Mouse (Mus musculus) heart, postnatal 0 days (tissue): ENCODE measurements at regions not wholly inside any gene's neighbourhood (a gene's known extent, or its start where the extent isn't known, plus 50 kb on each side); places are given as distances from the start of the nearest gene placed in this dataset.

ENCODE experiments used
- ATAC-seq: fragments of 200-750 bp; cut with Nextera tagmentation; 2 replicates; pipeline ENCODE4 v1.8.0; 2017; ENCODE audit warnings: low read depth, moderate number of reproducible peaks, moderate library complexity; ENCODE audit not compliant: insufficient read depth
- DNase-seq: peaks from one replicate; pipeline ENCODE4 v3.0.0-alpha.2; 2016; ENCODE audit warnings: low spot score
- H3K27ac ChIP-seq: fragments of 300-500 bp; sonication (generic); 2 replicates; pipeline ENCODE4 v1.5.1; 2014; ENCODE audit warnings: low read depth, mild to moderate bottlenecking
- H3K27me3 ChIP-seq: fragments of 300-500 bp; sonication (generic); 2 replicates; pipeline ENCODE4 v1.6.1; 2014; ENCODE audit warnings: low read length, mixed read lengths; ENCODE audit not compliant: control insufficient read depth, insufficient read depth
- H3K36me3 ChIP-seq: fragments of 300-500 bp; sonication (generic); replicated peaks from 2 replicates; pipeline ENCODE4 v1.6.1; 2014; ENCODE audit warnings: low read length, mixed read lengths; ENCODE audit not compliant: control insufficient read depth, insufficient read depth
- H3K4me1 ChIP-seq: fragments of 300-500 bp; sonication (generic); 2 replicates; pipeline ENCODE4 v1.6.1; 2014; ENCODE audit warnings: antibody characterized with exemption; ENCODE audit not compliant: control insufficient read depth, insufficient read depth
- H3K4me2 ChIP-seq: fragments of 300-500 bp; sonication (generic); 2 replicates; pipeline ENCODE4 v1.6.1; 2014; ENCODE audit warnings: low read depth, mild to moderate bottlenecking, low read length, moderate library complexity
- H3K4me3 ChIP-seq: fragments of 300-500 bp; sonication (generic); 2 replicates; pipeline ENCODE4 v1.5.1; 2014; ENCODE audit warnings: low read depth, low read length
- H3K9ac ChIP-seq: fragments of 300-500 bp; sonication (generic); replicated peaks from 2 replicates; pipeline ENCODE4 v1.6.1; 2014; ENCODE audit warnings: low read depth, low read length, mixed read lengths
- H3K9me3 ChIP-seq: fragments of 300-500 bp; sonication (generic); replicated peaks from 2 replicates; pipeline ENCODE4 v1.6.1; 2016; ENCODE audit warnings: low read length; ENCODE audit not compliant: control insufficient read depth
- CTCF ChIP-seq: IDR thresholded peaks from 2 replicates; pipeline ENCODE4 v1.5.1; 2016; ENCODE audit warnings: antibody characterized with exemption, control low read depth, low read depth
- EP300 ChIP-seq: IDR thresholded peaks from 2 replicates; pipeline ENCODE4 v1.6.1; 2016; ENCODE audit warnings: antibody characterized with exemption, low read depth
- WGBS: fragments of 180-500 bp; shearing (Covaris S2); extraction: QIAGEN DNeasy Blood & Tissue Kit; methylation state at CpG from one replicate; pipeline ENCODE4 v1.1.7; 2014; 5-methylcytosine and 5-hydroxymethylcytosine counted together

DNA sequence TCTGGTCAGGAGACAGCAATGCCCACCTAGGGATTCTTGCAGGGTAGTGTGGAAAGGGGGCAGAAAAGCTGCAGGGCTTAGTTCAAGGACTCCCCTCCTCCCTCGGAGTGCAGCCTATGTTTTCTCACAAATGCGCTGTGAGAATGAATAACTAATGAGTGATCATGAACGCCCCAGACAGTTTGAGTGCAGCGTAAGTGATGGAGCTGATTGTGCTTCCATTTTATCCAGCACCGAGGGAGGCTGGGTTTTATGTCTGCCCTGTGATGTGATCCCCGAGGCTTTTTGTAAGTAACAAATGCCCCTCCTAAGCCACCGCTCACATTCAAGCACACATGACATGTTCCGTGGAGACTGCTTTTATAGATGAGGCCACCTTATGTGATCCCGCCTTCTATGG, 85.9 kb downstream of the Kbtbd8 start:
- DNase-seq (no peak), ATAC-seq (no peak)
- no peak overlapping the region for H3K9ac ChIP-seq
- H3K4me2 ChIP-seq, result no peak overlapping the region
- no peaks in the 10 kb centered on the region for H3K9me3 ChIP-seq
- no peak overlapping the region for H3K27ac ChIP-seq
- TF ChIP-seq EP300 (no peak), CTCF (no peak)
- no peaks in the 10 kb centered on the region for H3K4me1 ChIP-seq
- no peaks in the 10 kb centered on the region for H3K36me3 ChIP-seq
- 77% methylated on average over 9 of the region's 9 CpGs for WGBS
- no peak overlapping the region for H3K4me3 ChIP-seq
- no peaks in the 10 kb centered on the region for H3K27me3 ChIP-seq

DNA sequence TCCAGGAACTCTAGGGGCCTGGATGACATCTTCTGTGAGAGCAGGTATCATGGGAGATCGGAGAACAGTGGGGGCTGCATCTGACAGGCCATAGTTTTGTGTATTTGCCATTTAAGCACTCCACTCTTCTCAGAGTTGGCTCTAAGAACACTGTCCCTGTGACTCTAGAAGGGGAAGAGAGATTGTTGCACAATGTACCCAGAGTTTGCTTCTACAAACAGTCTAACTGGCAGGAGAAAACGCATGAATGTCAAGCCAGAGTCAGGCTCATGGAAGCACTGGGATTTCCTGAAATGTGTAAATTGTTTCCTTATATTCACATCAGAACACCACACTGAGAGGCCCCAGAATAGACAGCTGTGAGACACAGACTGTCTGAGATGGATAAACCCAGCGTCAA, 87.2 kb downstream of the Kbtbd8 start:
- no peak overlapping the region for H3K4me3 ChIP-seq
- TF ChIP-seq EP300, result no peak
- no peak for TF ChIP-seq CTCF
- no peak for DNase-seq
- 50% methylated on average over 3 of the region's 3 CpGs for WGBS
- H3K27ac ChIP-seq, result no peak overlapping the region
- H3K9ac ChIP-seq, result no peak overlapping the region
- no peaks in the 10 kb centered on the region for H3K9me3 ChIP-seq
- no peak for ATAC-seq
- H3K4me2 ChIP-seq, result no peak overlapping the region
- no peaks in the 10 kb centered on the region for H3K4me1 ChIP-seq
- H3K27me3 ChIP-seq, result no peaks in the 10 kb centered on the region
- no peaks in the 10 kb centered on the region for H3K36me3 ChIP-seq

DNA sequence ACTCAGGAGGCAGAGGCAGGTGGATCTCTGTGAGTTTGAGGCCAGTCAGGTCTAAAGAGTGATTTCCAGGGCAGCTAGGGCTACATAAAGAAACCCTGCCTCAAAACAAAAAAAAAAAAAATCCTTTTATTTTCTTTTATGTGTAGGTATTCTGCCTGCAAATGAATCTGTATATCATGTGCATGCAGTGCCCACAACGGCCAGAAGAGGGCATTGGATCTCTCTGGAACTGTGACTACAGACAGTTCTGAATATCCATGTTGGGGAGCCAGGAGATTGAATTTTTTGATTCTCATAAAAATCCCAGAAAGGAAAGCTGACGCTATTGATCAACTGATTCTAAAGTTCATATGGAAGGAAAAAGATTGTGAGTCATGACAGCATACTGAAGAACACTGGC, 90.0 kb downstream of the Kbtbd8 start:
- Histone ChIP-seq H3K4me3 (no peak overlapping the region), H3K9me3 (no peaks in the 10 kb centered on the region), H3K27ac (no peak overlapping the region), H3K36me3 (no peaks in the 10 kb centered on the region), H3K4me1 (no peaks in the 10 kb centered on the region), H3K4me2 (no peak overlapping the region), H3K27me3 (no peaks in the 10 kb centered on the region), H3K9ac (no peak overlapping the region)
- no peak for ATAC-seq
- no peak for DNase-seq
- 34% methylated on average over 2 of the region's 2 CpGs for WGBS
- TF ChIP-seq EP300 (no peak), CTCF (peak; percentile 45)

DNA sequence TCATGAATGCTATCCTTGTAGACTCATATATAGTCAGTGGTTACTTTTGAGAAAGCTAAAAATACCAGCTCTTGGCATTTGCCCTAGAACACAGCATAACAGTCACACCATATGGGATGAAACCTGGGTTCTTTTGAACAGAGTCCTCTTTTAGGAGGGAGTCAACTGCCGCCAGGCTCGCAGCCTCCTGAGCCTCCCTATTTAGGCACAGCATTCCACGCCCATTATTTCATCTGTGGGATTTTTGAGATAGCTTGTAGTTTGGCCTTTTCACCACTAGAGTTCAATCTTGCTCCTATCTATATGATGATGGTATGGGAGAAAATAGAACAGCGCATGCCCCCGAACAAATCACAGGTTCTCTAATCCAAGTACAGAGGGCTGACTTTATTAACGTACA, 100.4 kb downstream of the Kbtbd8 start:
- TF ChIP-seq EP300 (no peak), CTCF (peak; percentile 44)
- Histone ChIP-seq H3K4me1 (no peaks in the 10 kb centered on the region), H3K27ac (no peak overlapping the region), H3K4me2 (no peak overlapping the region), H3K9ac (no peak overlapping the region), H3K4me3 (no peak overlapping the region), H3K9me3 (no peaks in the 10 kb centered on the region), H3K27me3 (no peaks in the 10 kb centered on the region), H3K36me3 (no peaks in the 10 kb centered on the region)
- DNase-seq (no peak), ATAC-seq (no peak)
- WGBS, result 26% methylated on average over 6 of the region's 6 CpGs

DNA sequence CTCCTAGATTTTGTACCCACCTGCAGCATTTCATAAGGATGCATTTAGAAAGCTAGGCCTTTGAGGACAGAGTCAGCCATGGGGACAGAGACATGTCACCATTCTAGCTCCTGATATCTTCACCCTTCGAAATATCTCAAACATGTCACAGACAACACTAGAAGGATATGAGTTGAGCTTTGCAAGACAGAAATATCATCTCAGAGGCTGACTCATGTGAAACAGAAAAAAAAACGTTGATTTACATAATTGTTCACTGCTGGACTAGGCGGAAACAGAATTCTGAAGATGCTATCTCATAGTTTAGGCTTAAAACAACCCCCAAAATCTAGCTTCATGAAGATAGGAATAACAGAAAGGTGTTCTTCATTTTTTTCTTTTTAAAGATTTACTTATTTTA, 101.8 kb downstream of the Kbtbd8 start:
- H3K27me3 ChIP-seq, result no peaks in the 10 kb centered on the region
- no peak overlapping the region for H3K4me3 ChIP-seq
- H3K27ac ChIP-seq, result no peak overlapping the region
- no peaks in the 10 kb centered on the region for H3K4me1 ChIP-seq
- no peak overlapping the region for H3K9ac ChIP-seq
- no peak overlapping the region for H3K4me2 ChIP-seq
- no peaks in the 10 kb centered on the region for H3K36me3 ChIP-seq
- 54% methylated on average over 3 of the region's 3 CpGs for WGBS
- no peaks in the 10 kb centered on the region for H3K9me3 ChIP-seq
- DNase-seq, result no peak
- no peak for TF ChIP-seq EP300
- no peak for TF ChIP-seq CTCF
- no peak for ATAC-seq

DNA sequence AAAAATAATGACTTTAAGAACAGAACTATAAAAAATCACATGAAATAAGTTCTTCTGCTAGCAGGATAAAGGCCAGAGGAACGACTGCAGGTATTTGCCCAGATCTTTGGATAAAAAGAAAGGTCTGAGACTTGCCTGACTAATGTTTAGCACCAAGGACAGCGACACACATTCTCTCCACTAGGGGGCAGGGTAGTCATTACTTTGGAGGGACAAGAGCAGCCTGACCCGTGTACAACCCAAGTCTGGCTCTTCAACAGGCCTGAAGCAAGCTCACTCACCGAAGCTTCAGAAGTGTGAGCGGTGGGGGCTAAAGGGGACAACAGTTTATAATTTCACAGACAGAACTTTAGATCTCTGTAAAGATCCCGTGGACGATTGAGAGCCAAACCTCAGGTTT, 98.4 kb upstream of the Gm10234 start:
- Histone ChIP-seq H3K4me3 (no peak overlapping the region), H3K27me3 (no peaks in the 10 kb centered on the region), H3K4me2 (no peak overlapping the region), H3K9ac (no peak overlapping the region), H3K4me1 (no peaks in the 10 kb centered on the region), H3K9me3 (no peaks in the 10 kb centered on the region), H3K36me3 (no peaks in the 10 kb centered on the region), H3K27ac (no peak overlapping the region)
- DNase-seq (peak; percentile 55), ATAC-seq (peak; percentile 58; the same call in 1 of the 2 replicates)
- peak; percentile 96 for TF ChIP-seq CTCF
- TF ChIP-seq EP300, result no peak
- 22% methylated on average over 7 of the region's 7 CpGs for WGBS
